Mouse (Mus musculus): ENCODE measurements at regions not wholly inside any gene's neighbourhood (a gene's known extent, or its start where the extent isn't known, plus 50 kb on each side); places are given as distances from the start of the nearest gene placed in this dataset.

- 54% methylated on average over 3 of the region's 3 CpGs for WGBS
- no peak for TF ChIP-seq POLR2A (IDR thresholded peaks at IDR 0.05; ENCODE audit: insufficient read depth, low read depth, low read length)
- TF ChIP-seq CTCF (IDR thresholded peaks at IDR 0.05; ENCODE audit: insufficient read depth, low read depth, low read length): no peak
- H3K27ac ChIP-seq (ENCODE audit: insufficient read depth, low read depth, low read length): no peak overlapping the region
- no peak overlapping the region for H3K4me3 ChIP-seq (ENCODE audit: insufficient read depth, low read depth, low read length)
- peaks cover 3% of the 10 kb centered on the region; the same call in 1 of the 2 replicates for H3K4me1 ChIP-seq (ENCODE audit: control insufficient read depth, insufficient read depth, low read length)
Measured at GRCm38 (mm10) chr3:52800673-52801072, 216.4 kb downstream of the Cog6 start.

GRCm38 (mm10) chr3:52797801-52798200, 219.2 kb downstream of the Cog6 start:
- Histone ChIP-seq H3K4me1 (ENCODE audit: control insufficient read depth, insufficient read depth, low read length) (peaks cover 3% of the 10 kb centered on the region; the same call in 1 of the 2 replicates), H3K4me3 (ENCODE audit: insufficient read depth, low read depth, low read length) (no peak overlapping the region), H3K27ac (ENCODE audit: insufficient read depth, low read depth, low read length) (no peak overlapping the region)
- whole genome bisulfite sequencing: 10% methylated on average over 6 of the region's 6 CpGs
- TF ChIP-seq CTCF (IDR thresholded peaks at IDR 0.05; ENCODE audit: insufficient read depth, low read depth, low read length): no peak
- TF ChIP-seq POLR2A (IDR thresholded peaks at IDR 0.05; ENCODE audit: insufficient read depth, low read depth, low read length): no peak

GRCm38 (mm10) chr3:52797164-52797563, 219.9 kb downstream of the Cog6 start:
- no peak for TF ChIP-seq CTCF (IDR thresholded peaks at IDR 0.05; ENCODE audit: insufficient read depth, low read depth, low read length)
- TF ChIP-seq POLR2A (IDR thresholded peaks at IDR 0.05; ENCODE audit: insufficient read depth, low read depth, low read length): no peak
- Histone ChIP-seq H3K27ac (ENCODE audit: insufficient read depth, low read depth, low read length) (no peak overlapping the region), H3K4me1 (ENCODE audit: control insufficient read depth, insufficient read depth, low read length) (no peaks in the 10 kb centered on the region), H3K4me3 (ENCODE audit: insufficient read depth, low read depth, low read length) (no peak overlapping the region)
- WGBS: 59% methylated on average over 4 of the region's 4 CpGs

GRCm38 (mm10) chr3:52794218-52794617, 222.8 kb downstream of the Cog6 start:
- H3K4me1 ChIP-seq (ENCODE audit: control insufficient read depth, insufficient read depth, low read length): no peaks in the 10 kb centered on the region
- no peak overlapping the region for H3K27ac ChIP-seq (ENCODE audit: insufficient read depth, low read depth, low read length)
- H3K4me3 ChIP-seq (ENCODE audit: insufficient read depth, low read depth, low read length): no peak overlapping the region
- no peak for TF ChIP-seq CTCF (IDR thresholded peaks at IDR 0.05; ENCODE audit: insufficient read depth, low read depth, low read length)
- no peak for TF ChIP-seq POLR2A (IDR thresholded peaks at IDR 0.05; ENCODE audit: insufficient read depth, low read depth, low read length)
- 82% methylated on average over 3 of the region's 3 CpGs for WGBS

GRCm38 (mm10) chr3:52792801-52793200, 224.2 kb downstream of the Cog6 start:
- no peak overlapping the region for H3K27ac ChIP-seq (ENCODE audit: insufficient read depth, low read depth, low read length)
- 96% methylated on average over 3 of the region's 3 CpGs for WGBS
- H3K4me3 ChIP-seq (ENCODE audit: insufficient read depth, low read depth, low read length): no peak overlapping the region
- H3K4me1 ChIP-seq (ENCODE audit: control insufficient read depth, insufficient read depth, low read length): no peaks in the 10 kb centered on the region
- TF ChIP-seq CTCF (IDR thresholded peaks at IDR 0.05; ENCODE audit: insufficient read depth, low read depth, low read length): no peak
- no peak for TF ChIP-seq POLR2A (IDR thresholded peaks at IDR 0.05; ENCODE audit: insufficient read depth, low read depth, low read length)

GRCm38 (mm10) chr3:52792121-52792520, 224.9 kb downstream of the Cog6 start:
- H3K4me3 ChIP-seq (ENCODE audit: insufficient read depth, low read depth, low read length): no peak overlapping the region
- WGBS: 64% methylated on average over 5 of the region's 5 CpGs
- H3K4me1 ChIP-seq (ENCODE audit: control insufficient read depth, insufficient read depth, low read length): no peaks in the 10 kb centered on the region
- H3K27ac ChIP-seq (ENCODE audit: insufficient read depth, low read depth, low read length): no peak overlapping the region
- TF ChIP-seq POLR2A (IDR thresholded peaks at IDR 0.05; ENCODE audit: insufficient read depth, low read depth, low read length) (no peak), CTCF (IDR thresholded peaks at IDR 0.05; ENCODE audit: insufficient read depth, low read depth, low read length) (no peak)

GRCm38 (mm10) chr3:52790942-52791341, 226.1 kb downstream of the Cog6 start:
- TF ChIP-seq POLR2A (IDR thresholded peaks at IDR 0.05; ENCODE audit: insufficient read depth, low read depth, low read length) (no peak), CTCF (IDR thresholded peaks at IDR 0.05; ENCODE audit: insufficient read depth, low read depth, low read length) (no peak)
- no peak overlapping the region for H3K4me3 ChIP-seq (ENCODE audit: insufficient read depth, low read depth, low read length)
- H3K4me1 ChIP-seq (ENCODE audit: control insufficient read depth, insufficient read depth, low read length): no peaks in the 10 kb centered on the region
- no peak overlapping the region for H3K27ac ChIP-seq (ENCODE audit: insufficient read depth, low read depth, low read length)
- 93% methylated on average over 2 of the region's 2 CpGs for WGBS

GRCm38 (mm10) chr3:52787964-52788760, 228.9 kb downstream of the Cog6 start:
- TF ChIP-seq POLR2A (IDR thresholded peaks at IDR 0.05; ENCODE audit: insufficient read depth, low read depth, low read length): no peak
- TF ChIP-seq CTCF (IDR thresholded peaks at IDR 0.05; ENCODE audit: insufficient read depth, low read depth, low read length): no peak
- 94% methylated on average over 10 of the region's 10 CpGs for WGBS
- Histone ChIP-seq H3K4me3 (ENCODE audit: insufficient read depth, low read depth, low read length) (no peak overlapping the region), H3K4me1 (ENCODE audit: control insufficient read depth, insufficient read depth, low read length) (no peaks in the 10 kb centered on the region), H3K27ac (ENCODE audit: insufficient read depth, low read depth, low read length) (no peak overlapping the region)

GRCm38 (mm10) chr3:52785595-52785994, 231.4 kb downstream of the Cog6 start:
- 79% methylated on average over 1 of the region's 1 CpGs for WGBS
- no peaks in the 10 kb centered on the region for H3K4me1 ChIP-seq (ENCODE audit: control insufficient read depth, insufficient read depth, low read length)
- no peak overlapping the region for H3K4me3 ChIP-seq (ENCODE audit: insufficient read depth, low read depth, low read length)
- no peak overlapping the region for H3K27ac ChIP-seq (ENCODE audit: insufficient read depth, low read depth, low read length)
- TF ChIP-seq POLR2A (IDR thresholded peaks at IDR 0.05; ENCODE audit: insufficient read depth, low read depth, low read length): no peak
- no peak for TF ChIP-seq CTCF (IDR thresholded peaks at IDR 0.05; ENCODE audit: insufficient read depth, low read depth, low read length)

Data from olfactory bulb, adult 2 months (tissue).